Mouse (Mus musculus) embryo, embryonic 9.5 days (tissue): ENCODE results near the gene Ankrd12.
"Not testable (repeated sequence)": the region's sequence is repeated elsewhere in the genome, so short reads cannot be mapped to it uniquely, and the experiment has no call there.

ENCODE experiments used
- DNase-seq: peaks from one replicate; pipeline ENCODE4 v3.0.0-alpha.2; 2017; ENCODE audit errors: extremely low spot score

The Ankrd12 gene

DNA sequence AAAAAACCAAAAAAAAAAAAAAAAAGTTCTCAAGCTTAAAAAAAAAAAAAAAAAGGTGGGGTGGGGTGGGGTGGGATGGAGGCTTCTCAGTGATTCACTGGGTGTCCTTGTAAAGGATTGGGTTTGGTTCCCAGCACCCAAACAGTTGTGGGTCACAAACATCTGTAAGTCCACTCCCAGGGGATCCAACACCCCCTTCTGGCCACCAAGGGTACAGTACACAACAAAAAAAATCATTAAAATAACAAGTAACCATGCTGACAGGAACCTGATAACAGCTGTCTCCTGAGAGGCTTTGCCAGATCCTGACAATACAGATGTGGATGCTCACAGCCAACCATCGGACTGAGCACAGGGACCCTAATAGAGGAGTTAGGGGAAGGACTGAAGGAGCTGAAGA lies 7.6 kb upstream of the Ankrd12 start:
- no peak for DNase-seq

DNA sequence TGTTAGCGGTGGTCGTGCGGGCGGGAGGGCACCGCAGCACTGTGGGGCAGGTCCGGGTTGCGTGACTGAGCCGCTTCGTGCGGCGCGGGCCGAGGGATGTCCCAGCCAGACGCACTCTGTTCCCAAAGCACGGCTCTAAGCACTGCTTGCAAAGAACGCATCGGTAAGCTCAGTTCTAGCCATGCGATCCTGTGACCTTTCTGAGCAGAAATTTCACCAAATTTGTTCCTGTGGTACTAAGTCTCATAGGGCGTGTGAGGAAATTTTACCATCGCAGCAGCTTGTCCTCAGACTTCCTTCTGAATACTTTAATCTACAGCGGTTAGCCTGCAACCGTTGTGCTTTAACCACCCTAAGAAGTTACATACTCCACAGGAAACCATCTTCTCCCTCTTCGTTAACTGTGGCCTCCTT lies 555 bp upstream of the Ankrd12 start:
- DNase-seq = no peak

DNA sequence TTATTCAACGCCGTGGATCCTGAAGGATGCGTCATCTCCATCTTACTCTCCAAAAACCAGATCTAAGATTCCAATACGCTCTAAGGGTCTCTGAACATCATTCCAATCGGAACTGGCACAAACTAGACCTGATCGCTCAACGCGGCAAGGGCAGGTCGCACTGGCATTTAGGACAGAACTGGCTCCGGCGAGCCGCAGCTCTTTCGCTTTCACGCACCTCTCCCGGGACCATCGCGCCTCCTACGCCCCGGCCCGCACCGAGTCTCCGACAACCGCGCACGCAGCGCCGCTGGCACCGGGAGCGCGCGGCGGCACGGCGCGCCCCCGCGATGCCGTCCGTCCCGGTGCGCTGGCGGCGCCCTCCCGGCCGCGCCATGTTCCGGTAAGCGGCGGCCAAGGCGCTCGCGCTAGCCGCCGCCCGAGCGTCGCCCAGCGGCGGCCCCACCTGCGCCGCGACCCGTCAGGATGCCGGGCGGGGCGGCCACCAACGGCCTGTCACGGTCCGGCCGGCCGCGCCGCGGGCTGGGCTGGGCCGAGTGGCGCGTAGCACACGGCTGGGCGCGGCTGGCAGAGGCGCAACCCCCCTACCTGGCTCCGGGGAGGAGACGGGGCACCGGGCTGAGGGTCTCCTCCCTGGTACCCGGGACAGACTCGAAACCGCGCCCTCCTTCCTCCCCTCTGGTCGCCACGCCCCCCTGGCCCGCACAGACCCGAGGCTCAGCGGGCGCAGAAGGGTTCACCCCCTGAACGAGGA lies 538 bp downstream of the Ankrd12 start:
- DNase-seq = no peak

DNA sequence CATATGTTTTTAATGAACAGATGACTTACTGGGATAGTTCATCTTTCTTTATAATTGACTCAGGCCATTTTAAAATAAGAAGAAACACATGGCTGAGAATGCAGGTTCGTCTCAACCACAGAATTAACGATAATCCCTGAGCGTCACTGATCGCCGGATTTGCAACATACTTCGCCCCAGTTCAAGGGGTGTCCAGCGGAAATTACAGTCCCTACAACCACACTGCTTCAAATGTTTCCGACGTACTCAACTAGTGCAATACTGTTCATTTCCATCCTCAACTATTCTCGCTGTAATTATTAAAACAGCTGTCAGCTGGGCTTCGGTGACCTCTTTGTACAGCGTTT lies 1.1 kb downstream of the Ankrd12 start:
- peak; percentile 39 for DNase-seq

DNA sequence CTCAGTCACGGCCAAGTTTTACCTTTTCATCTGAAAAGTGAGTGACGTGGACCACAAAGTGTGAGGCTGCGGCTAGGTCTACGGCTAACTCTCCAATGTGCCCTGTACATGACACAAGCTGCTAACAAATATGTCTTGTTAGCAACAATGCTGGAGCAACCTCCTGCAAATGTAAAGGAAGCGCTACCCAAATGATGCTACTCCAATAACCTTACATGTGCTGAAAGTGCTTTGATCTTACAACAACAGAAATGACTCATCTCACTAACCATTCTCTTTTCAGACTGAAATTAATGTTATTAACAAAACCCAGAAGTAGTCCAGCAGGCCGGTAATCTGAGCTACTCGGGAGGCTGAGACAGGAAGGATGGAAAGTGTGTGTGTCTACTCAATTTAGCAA lies 2.9 kb downstream of the Ankrd12 start:
- DNase-seq = no peak

DNA sequence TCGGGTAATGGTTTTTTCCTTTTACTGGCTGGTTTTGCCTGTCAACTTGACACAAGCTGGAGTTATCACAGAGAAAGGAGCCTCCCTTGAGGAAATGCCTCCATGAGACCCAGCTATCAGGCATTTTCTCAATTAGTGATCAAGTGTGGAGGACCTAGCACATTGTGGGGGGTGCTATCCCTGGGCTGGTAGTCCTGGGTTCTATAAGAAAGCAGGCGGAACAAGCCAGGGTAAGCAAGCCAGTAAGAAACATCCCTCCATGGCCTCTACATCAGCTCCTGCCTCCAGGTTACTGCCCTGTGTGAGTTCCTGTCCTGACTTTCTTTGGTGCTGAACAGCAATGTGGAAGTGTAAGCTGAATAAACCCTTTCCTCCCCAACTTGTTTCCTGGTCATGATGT lies 7.9 kb downstream of the Ankrd12 start:
- DNase-seq = not testable (repeated sequence)

DNA sequence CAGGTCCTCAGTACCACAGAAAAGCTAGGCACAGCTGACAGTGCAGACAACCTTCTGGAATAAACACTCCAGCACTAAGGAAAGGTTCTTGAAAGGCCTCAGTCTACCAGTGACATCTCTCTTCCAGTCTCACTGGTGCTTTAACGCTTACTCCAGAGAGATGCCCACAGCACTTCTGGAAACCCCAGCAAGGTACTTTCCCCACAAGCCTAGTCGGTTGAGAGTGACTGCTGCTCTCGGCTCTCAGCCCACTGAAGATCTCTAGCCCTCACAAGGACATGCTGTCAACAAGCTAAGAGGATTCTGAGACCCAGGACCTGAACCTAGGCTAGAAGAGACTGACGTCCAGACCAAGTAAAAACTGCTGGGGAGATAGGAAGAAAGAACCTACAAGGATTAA lies 11.8 kb downstream of the Ankrd12 start:
- DNase-seq = no peak

DNA sequence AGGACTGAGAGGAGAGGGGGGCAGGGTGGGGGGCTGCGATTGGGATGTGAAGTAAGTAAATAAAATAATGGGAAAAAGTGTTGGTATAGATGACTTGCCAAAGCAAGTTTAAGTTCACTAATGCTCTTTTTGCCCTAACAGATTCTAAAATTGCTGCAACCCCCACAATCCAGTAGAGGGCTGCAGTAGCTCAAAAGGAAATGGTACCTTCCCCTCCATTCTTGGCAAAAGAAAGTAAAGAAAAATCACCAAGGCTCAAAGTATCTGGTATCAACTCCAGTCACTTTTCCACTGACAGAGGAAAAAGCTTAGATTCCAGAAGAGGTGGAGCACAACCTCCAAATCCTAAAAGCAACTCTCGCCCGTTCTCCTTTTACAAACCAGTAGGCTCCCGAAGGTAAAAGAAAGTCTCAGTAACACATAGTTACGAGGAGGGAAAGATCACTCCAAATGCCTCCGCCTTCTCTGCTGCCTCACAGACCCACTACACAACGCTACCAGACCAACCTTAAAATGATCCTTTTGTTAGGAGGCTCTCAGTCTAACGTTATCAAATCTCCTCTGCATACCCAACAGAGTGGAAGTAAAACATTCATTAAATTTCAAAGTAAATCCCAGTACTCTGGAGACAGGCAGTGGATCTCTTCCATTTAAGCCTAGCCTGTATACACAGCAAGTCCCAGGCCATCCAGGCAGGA lies 15.5 kb downstream of the Ankrd12 start:
- DNase-seq = no peak

DNA sequence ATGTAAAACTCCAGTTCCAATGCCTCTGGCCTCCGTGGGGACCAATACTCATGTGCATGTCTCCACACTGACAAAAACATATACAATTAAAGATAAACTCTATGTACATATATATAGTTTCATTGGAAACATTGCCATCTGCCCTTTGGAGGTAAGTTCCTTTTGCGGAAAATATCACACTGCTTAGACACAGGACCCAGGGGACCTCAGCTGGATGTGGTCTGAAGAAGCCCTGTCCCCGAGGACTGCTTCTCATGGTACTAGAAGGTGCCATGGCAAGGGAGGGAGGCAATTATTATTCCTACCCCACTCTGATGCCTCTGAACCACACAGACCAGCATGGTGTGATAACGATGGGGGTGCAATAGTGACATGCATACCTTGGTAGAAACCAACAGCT lies 18.7 kb downstream of the Ankrd12 start:
- no peak for DNase-seq

DNA sequence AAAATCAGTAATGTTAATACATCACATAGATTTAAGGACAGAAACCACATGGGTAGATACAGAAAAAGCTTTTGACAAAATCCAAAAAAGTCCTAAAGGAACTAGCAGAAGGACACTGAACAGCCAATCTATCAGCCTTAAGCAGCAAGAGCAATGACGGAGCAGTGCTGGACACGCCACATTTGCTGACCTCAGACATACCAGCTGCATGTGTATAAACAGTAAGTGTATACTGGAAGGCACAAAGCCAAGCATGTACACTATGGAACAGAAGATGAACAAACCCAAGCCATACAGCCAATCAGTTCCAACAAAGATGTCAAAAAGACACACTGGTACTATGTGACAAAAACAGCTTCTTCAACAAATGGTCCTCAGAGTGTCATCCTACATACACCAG lies 19.7 kb downstream of the Ankrd12 start:
- no peak for DNase-seq

DNA sequence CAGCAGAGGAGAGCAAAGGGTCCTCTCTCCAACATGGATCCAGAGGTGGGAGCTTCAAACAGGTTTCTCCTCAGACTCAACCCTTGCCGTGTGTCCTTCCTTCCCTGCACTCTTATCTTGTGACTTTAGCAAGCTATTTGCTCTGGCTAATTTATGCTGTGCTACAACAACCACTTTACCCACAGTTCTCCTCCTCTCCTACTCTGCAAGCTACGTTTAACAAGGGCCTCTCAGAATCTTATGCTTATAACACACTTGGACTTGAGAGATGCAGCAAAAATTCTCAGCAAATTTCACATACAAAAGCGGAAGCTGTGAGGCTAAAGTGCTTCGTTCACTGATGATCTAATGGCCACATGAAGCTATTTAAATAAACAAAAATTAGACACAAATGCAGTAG lies 23.5 kb downstream of the Ankrd12 start:
- no peak for DNase-seq

DNA sequence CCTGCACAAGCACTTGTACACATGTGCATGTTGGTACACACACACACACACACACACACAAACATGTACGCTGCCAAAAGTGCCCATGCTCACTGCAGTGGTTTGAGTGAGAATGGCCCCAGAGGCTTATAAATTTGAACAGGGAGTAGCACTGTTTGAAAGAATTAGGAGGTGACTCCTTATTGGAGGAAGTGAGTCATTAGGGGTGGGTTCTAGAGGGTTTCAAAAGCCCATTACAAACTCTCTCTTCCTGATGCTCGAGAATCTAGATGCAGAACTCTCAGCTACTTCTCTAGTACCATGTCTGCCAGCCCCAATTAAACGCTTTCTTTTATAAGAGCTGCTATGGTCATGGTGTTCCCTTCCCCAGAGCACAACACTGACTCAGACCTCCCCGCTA lies 28.1 kb downstream of the Ankrd12 start:
- no peak for DNase-seq

DNA sequence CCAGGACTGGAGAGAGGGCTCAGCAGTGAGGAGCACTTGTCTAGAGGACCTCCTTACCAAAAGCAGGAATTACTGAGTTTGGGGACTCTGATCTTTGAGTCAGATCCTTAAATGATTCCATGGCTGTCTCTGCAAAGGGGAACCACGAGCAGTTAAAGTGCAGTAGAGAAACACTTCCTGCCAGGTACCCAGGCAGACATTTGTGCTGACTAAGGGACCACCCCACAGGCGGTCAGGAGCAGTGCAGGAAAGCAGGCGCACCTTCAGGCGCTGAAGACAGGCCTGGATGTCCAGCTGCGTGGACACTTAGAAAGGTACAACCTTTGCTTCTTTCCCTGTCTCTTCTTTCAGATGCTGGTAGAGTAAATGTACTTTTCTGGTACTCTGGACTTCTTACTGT lies 28.7 kb downstream of the Ankrd12 start:
- DNase-seq = no peak

DNA sequence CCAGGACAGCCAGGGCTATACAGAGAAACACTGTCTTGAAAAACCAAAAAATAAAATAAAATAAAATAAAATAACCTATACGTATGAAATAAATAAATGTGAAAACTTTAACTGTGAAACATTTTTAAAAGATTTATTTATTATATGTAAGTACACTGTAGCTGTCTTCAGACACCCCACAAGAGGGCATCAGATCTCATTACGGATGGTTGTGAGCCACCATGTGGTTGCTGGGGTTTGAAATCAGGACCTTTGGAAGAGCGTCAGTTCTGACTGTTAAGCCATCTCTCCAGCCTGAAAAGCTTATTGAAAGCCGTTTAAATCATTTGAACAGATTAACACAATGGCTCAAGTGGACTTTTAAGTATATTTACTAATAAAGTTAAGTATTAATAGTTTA lies 33.2 kb downstream of the Ankrd12 start:
- not testable (repeated sequence) for DNase-seq

DNA sequence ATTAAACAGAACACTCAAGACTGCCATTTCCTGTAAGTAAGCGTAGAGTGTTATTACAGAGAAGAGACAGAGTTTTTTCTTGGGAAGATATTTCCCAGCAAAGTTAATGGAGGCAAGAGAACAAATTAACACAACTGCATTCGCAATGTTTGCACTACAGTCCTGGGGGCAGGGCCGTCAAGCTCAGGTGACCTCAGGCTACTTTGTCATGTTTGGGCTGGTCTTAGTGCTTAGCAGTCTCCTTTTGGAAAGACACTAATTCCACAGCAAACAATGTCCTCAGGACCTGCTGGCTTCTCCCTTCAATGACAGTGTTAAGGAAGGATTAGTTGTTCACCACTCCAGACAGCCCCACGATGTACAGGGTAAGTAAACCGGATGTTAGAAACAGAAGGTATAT lies 35.9 kb downstream of the Ankrd12 start:
- DNase-seq = no peak

DNA sequence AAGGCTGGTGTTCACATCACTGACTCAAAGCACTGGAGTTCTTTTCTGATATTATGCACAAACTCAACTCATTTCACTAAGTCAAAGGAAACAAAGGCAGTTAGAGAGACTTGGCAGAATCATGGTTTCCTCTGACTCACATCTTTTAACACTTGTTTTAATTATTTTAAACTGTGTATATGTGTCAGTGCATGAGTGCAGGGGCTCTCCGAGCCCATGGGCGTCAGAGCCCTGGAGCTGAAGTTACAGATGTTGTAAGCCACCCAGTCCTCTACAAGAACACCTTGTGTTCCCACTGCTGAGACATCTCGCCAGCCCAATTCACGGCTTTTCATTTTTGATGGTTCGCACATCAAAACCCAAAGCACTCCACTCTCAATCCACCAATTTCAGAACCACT lies 43.6 kb downstream of the Ankrd12 start:
- DNase-seq = no peak

DNA sequence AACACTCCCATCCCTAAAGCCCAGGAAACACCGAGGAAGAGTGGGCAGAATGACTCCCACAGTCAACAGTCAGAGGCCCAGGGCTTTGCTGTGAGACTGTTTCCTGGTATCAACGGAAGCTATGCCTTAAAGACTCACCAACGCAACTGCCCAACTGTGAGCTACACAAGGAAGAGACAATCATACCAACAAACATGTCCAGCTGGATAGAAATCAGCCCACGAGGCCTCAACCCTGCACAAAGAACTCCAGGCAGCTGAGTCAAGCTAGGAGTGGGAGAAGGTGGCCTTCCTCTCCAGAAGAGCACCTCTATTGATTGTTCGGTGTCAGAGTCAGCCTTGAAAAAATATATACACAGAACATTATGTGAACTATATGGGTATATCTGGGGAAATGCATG lies 44.9 kb downstream of the Ankrd12 start:
- DNase-seq = no peak

DNA sequence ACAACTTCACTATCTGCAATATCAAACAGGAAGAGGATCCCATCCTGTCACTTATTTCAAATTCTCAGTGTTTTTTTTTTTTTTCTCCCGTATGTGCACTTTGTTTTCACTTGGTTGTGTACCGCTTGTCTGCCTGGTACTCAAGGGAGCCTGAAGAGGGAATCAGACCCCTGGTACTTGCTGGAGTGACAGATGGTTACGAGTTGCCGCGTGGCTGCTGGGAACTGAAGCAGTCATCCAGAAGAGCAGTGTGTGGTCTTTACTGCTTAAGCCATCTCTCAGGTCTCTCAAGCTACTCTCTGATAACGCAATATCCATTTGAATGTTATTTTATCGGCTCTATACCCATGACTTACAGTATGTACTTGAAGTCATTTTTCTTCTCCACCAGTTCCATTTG lies 52.7 kb downstream of the Ankrd12 start:
- DNase-seq = no peak

DNA sequence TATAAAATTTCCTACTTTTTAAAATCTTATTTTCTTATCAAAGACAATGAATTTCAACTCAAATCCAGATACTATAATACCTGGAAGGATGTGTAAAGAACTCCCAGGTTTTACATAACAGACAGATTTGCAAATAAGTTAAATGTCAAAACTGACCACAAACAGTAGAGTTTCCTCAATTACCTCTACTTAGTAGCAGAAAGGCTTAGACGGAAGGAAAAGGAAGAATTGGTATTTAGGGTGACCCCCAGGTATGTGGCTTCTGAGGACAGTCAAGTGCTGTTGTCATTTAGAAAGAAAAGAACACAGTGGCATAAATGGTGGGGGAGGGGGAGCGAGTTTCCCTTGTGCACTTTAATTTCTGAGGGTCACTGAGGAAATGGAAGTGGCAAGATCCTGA lies 65.1 kb downstream of the Ankrd12 start:
- DNase-seq = no peak

DNA sequence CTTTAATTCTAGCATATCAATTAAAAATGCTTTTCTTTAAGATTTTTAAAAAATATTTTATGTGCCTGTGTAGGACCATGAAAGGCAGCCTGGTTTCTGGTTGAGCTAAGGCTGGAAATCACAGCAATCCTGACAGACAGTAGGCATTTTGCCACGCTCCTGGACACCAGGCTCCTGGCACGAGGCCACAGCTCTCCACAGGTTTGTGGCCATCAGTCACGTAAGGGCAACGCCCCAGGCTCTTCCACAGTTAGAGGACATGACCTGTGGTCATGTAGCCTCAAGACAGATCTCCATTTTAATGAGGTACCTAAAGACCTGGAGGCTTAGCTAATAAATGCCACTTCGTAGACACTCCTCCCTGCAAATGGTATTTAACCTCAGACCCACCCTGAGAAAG lies 69.0 kb downstream of the Ankrd12 start:
- no peak for DNase-seq

DNA sequence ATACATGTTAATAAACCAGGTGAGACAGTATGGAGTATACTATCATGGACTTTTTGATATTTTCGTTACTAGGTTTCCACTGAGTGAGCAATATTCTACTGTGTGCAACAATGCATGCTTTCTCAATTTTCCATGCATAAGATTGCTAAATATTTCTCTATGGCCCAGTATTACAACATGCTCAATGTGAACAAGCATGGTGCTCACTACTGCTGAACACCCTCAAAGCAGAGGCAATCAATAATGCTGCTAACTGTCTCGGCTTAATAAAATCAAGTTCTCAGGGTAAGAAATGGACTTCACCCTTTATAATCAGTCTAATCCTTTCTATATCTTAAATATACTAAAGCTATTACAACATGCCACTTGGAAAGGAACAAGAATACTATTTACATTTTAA lies 69.4 kb downstream of the Ankrd12 start:
- no peak for DNase-seq

DNA sequence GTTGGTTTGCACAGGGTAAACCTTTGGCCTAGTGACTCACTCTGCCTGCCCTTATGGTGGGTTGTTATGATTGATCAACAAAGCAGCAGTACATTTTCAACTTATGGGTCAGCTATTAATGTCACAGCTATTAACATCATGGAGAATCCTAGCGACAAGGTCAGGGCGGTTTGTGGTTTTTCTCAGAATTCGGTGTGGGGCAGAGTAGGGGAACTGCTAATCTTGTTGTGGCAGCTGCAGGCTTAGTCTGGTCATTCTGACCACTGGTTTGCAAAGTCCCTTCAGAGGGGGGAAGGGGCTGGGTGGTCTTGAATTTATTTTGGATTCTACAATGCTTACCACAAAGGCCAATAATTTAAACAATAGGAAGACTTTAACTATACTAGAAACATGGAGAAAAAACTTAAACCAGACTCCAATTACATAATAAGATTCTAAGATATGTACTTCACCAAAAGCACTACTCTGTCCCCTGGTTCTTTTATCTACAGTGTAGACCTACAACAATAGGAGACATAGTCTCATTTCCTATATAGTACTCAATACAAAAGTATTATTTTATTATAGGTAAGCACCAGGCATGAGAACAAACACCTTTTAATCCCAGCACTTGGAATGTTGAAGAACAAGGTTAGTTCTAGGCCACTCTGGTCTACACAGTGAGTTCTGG lies 88.6 kb downstream of the Ankrd12 start:
- no peak for DNase-seq

DNA sequence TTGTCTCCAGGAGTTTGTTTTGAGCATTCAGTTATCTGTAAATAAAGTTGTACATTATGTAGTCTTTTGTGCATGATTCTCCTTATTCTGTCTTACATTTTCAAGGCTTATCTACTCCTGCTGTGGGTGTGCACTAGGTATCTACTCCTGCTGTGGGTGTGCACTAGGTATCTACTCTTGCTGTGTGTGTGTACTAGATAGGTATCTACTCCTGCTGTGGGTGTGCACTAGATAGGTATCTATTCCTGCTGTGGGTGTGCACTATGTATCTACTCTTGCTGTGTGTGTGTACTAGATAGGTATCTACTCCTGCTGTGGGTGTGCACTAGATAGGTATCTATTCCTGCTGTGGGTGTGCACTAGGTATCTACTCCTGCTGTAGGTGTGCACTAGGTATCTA lies 100.2 kb downstream of the Ankrd12 start:
- not testable (repeated sequence) for DNase-seq
